Mouse (Mus musculus) forebrain, embryonic 11.5 days (tissue): ENCODE results near the gene 2410004B18Rik. TPM values are rescaled to one million over a fixed set of nuclear protein-coding genes. Genes with fewer than 3 reads are reported as not detected.

Experiments
- ATAC-seq: fragments of 200-750 bp; cut with Nextera tagmentation; replicated peaks from 2 replicates; pipeline ENCODE4 v1.8.0; 2017; ENCODE audit warnings: moderate TSS enrichment; ENCODE audit not compliant: low FRiP score
- DNase-seq: peaks from one replicate; pipeline ENCODE4 v3.0.0-alpha.2; 2017; ENCODE audit warnings: low spot score
- H3K27ac ChIP-seq: fragments of 300-500 bp; sonication (generic); 2 replicates; pipeline ENCODE4 v1.5.1; 2014; ENCODE audit warnings: low read depth, low read length
- H3K27me3 ChIP-seq: fragments of 300-500 bp; sonication (generic); 2 replicates; pipeline ENCODE4 v1.6.1; 2014; ENCODE audit warnings: mild to moderate bottlenecking, low read length, mixed read lengths; ENCODE audit not compliant: control insufficient read depth, insufficient read depth
- H3K36me3 ChIP-seq: fragments of 300-500 bp; sonication (generic); 2 replicates; pipeline ENCODE4 v1.6.1; 2014; ENCODE audit warnings: mild to moderate bottlenecking, low read length, moderate library complexity, mixed read lengths; ENCODE audit not compliant: control insufficient read depth, insufficient read depth
- H3K4me1 ChIP-seq: fragments of 300-500 bp; sonication (generic); replicated peaks from 2 replicates; pipeline ENCODE4 v1.6.1; 2014; ENCODE audit warnings: low read length, mixed read lengths; ENCODE audit not compliant: control insufficient read depth, insufficient read depth
- H3K4me2 ChIP-seq: fragments of 300-500 bp; sonication (generic); 2 replicates; pipeline ENCODE4 v1.6.1; 2014; ENCODE audit warnings: low read depth, mild to moderate bottlenecking, low read length, moderate library complexity, mixed read lengths; ENCODE audit not compliant: severe bottlenecking
- H3K4me3 ChIP-seq: fragments of 300-500 bp; sonication (generic); 2 replicates; pipeline ENCODE4 v1.5.1; 2014; ENCODE audit warnings: low read depth, low read length
- H3K9ac ChIP-seq: fragments of 300-500 bp; sonication (generic); 2 replicates; pipeline ENCODE4 v1.6.1; 2014; ENCODE audit warnings: low read length
- H3K9me3 ChIP-seq: fragments of 300-500 bp; sonication (generic); 2 replicates; pipeline ENCODE4 v1.6.1; 2016; ENCODE audit warnings: low read length, mixed read lengths; ENCODE audit not compliant: control insufficient read depth
- WGBS: fragments of 180-500 bp; shearing (Covaris S2); extraction: QIAGEN DNeasy Blood & Tissue Kit; methylation state at CpG from one replicate; pipeline ENCODE4 v1.1.7; 2014; 5-methylcytosine and 5-hydroxymethylcytosine counted together
- polyA plus RNA-seq: library from polyadenylated mRNA; unstranded; fragments of >200 nt; fragmentation: Nextera tagmentation; extraction: Ambion mirVana; gene quantifications from 2 replicates; pipeline ENCODE4 v1.2.1, GENCODE M21; 2014

2410004B18Rik gene
- polyA plus RNA-seq, 1 experiment from 2014 or later: 59.5 TPM

- Histone ChIP-seq H3K4me3 (no peak overlapping the region), H3K27ac (no peak overlapping the region), H3K36me3 (no peaks in the 10 kb centered on the region), H3K9ac (no peak overlapping the region), H3K27me3 (peaks cover 2% of the 10 kb centered on the region), H3K9me3 (no peaks in the 10 kb centered on the region), H3K4me2 (no peak overlapping the region), H3K4me1 (0 out of 2 replicates have a peak, but pooled peaks cover 2% of the 10 kb centered on the region)
- ATAC-seq: no peak
- no peak for DNase-seq
- WGBS: 86% methylated on average over 14 of the region's 14 CpGs
These were observed 55.8 kb downstream of the 2410004B18Rik start for GRCm38 (mm10) chr3:145993481-145994201.

Other genes with a start within 250 kb of the 2410004B18Rik start
- gene Ddah1, start 179.3 kb upstream of the 2410004B18Rik start, polyA plus RNA-seq: 71.2 and 84.3 TPM in 2 replicates
- gene Bcl10, start 15.2 kb upstream of the 2410004B18Rik start, polyA plus RNA-seq: 52.0 and 55.4 TPM in 2 replicates
- gene Syde2, start 49.9 kb downstream of the 2410004B18Rik start, polyA plus RNA-seq: 1.6 and 2.0 TPM in 2 replicates
- gene Wdr63, start 170.1 kb downstream of the 2410004B18Rik start, polyA plus RNA-seq: 0.09 TPM in 1 of 2 replicates, not detected in the other
- 3.7 and 4.8 TPM in 2 replicates for gene Mcoln3, start 179.4 kb downstream of the 2410004B18Rik start, polyA plus RNA-seq
- 0.11 and 0.27 TPM in 2 replicates for gene Mcoln2, start 211.8 kb downstream of the 2410004B18Rik start, polyA plus RNA-seq